Mouse (Mus musculus) stomach, postnatal 0 days (tissue): Measurements from ENCODE around the gene Qtrt2.
A peak's percentile ranks its signal among the peaks of the same experiment; 100 is the strongest.

Source experiments
- CTCF ChIP-seq: IDR thresholded peaks from 2 replicates; pipeline ENCODE4 v1.5.1; 2016; ENCODE audit warnings: antibody characterized with exemption, low read depth, mild to moderate bottlenecking, moderate library complexity
- EP300 ChIP-seq: optimal IDR thresholded peaks from 2 replicates; pipeline ENCODE3; 2016; ENCODE audit warnings: antibody characterized with exemption

GRCm38 (mm10) chr16:43882329-43882728, 44.3 kb downstream of the Qtrt2 start:
- TF ChIP-seq CTCF = 0 out of 2 replicates have a peak, but pooled peaks have one; percentile 12
- TF ChIP-seq EP300 = no peak
